Mouse (Mus musculus) cerebellum, postnatal 36 days (tissue): ENCODE results near the gene Ano1.

Experiments
- DNase-seq, 2 experiments: peaks; one replicate each; pipeline ENCODE4 v3.0.0; 2021 to 2022; ENCODE audit warnings: mixed read lengths in 2 of 2

The Ano1 gene

DNA sequence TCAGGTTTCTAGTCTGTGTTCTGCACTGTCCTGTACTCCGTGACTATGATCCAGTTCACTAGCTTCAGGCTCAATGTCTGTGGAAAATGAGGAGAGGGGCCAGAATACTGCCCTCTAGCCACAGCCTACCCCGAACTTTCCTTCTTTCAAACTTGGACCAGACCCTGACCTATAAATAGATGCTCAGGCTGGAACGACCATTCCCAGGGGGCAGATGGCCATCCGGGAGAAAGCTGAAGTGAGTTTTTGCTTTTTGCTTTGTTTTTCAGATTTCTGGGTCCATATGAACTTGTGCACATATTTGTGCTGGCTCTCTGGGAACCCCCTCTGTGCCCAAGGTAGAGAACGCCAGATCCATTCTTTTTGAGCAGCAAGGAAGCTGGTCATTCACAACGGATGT, 116.9 kb downstream of the Ano1 start:
- DNase-seq: no peak

DNA sequence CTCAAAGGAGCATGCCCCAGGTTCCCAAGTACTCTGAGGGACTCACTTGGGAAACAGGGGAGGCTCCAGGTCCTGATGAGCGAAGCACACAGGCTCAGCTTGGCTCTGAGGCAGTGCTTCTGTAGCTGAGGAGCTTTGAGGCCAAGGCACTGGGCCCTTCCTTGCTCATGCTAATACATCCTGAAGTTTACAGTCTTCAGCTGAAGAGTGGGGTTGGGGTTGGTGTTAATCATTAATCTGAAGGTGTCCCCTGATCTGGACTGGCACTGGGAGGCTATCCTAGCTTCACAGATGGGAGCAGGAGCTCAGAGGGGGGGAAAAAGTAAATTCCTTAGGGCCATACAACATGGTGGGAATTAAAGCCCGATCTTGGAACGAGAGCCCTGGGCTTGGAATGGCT, 117.3 kb downstream of the Ano1 start:
- no peak for DNase-seq

DNA sequence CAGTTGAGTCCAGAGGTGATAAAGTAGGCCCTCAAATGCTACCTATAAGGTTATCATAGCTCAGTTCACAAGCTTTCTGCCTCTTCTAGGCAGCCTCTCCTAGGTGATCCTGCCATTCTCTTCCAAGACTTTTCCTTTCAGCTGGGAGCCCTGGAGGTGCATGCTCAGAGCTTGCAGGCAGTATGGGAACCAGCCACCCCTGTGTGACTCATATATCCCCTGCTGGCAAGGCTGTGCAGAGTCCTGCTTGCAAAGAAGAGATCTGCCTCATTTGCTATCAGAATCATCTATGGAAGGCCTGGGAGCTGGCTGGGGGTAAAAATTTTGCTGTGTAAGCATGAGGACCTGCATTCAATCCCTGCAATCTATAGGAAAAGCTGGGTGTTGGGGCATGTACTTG, 119.5 kb downstream of the Ano1 start:
- DNase-seq: no peak

DNA sequence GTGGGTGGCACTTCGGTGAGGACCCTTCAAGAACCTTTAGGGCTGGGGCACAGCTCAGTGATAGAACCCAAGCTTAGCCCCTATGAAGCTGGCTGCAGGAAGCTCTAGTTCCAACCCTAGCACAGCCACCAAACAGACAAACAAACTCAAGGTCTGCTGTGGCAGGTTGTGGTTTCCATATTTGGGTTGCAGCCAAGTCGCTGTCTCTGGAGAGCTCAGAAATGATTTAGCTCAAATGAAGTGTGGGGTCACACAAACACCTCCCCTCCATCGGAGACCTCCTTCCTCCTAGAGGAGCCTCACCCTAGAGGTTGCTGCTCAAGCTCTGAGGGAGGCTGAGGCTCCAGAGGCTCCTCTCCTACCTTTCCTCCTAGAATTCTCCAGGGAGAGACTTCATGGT, 121.2 kb downstream of the Ano1 start:
- DNase-seq: no peak

DNA sequence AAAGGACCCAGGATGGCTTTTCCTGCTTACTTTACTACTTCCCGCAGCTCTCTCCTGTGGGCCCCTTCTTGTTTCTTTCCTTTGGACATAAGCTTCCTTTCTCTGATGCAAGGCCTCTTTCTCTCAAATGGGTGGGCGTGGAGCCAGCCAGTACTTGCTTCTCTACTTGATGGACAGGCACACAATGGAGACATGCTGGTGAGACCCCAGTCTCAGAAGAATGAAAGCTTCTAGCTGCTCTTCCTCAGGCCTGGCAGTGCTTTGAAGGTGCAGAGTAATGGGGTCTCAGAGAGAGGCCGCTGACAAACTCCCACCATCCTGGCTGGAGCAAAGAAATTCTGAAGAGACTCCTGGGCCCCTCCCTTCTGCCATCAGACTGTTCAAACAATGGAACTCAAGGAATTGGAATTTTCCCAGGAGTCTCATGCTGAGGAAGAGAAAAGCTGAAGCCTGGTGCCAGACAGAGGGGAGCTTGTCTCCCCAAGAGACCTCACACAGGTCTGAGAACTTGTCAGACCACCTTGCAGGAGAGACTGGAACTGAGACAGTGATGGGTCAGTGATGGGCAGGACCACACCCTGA, 123.3 kb downstream of the Ano1 start:
- DNase-seq: no peak

DNA sequence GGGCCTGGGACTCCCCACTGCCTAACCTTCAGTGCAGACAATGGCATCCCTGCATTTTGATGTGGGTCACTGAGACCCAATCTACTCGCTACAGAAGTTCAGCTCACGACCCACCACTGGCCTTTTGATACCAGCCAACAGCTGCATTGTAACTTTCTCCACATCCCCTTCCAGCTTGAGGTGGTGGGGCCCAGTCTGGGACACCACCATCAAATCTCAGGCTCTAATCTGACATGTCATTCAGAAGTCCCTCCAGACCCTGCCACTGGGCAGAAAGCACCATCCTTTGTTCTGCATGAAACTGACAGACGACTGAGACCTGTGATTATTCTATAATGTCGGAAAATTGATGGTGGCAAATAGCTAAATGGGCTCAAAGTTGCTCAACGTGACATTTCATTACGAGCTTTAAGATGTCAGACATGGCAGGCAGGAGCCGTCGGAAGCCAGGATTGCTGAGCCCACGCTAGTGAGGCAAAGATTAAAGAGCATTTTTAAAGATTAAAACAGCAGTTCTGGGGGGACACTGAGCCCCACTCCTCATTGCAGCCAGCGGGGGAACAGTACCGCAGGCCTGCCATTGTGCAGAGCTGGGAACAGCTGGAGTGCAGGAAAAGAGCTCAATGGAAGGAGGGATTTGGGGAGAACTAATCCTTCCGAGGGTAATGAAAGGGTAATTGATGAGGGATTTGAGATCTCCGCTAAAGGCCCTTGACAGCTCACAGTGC, 124.0 kb downstream of the Ano1 start:
- DNase-seq: no peak

DNA sequence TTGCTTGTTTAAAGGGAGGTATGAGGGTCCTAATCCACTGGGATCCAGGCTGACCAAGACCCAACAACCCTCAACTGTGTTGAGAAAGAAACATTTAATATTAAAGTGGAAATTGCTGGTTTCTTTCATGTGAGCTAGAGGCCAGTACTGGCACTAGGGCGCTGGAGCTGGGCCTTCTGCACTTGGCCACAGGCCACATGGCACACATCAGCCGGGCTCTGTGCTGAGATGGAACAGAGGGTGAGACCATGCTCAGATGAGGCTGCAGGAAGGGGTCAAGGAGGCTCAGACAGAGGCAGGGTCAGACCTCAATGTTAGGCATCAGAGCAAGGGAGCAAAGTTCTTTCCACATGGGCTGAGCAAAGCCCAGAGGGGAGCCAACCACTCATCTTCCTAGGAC, 125.7 kb downstream of the Ano1 start:
- no peak for DNase-seq

DNA sequence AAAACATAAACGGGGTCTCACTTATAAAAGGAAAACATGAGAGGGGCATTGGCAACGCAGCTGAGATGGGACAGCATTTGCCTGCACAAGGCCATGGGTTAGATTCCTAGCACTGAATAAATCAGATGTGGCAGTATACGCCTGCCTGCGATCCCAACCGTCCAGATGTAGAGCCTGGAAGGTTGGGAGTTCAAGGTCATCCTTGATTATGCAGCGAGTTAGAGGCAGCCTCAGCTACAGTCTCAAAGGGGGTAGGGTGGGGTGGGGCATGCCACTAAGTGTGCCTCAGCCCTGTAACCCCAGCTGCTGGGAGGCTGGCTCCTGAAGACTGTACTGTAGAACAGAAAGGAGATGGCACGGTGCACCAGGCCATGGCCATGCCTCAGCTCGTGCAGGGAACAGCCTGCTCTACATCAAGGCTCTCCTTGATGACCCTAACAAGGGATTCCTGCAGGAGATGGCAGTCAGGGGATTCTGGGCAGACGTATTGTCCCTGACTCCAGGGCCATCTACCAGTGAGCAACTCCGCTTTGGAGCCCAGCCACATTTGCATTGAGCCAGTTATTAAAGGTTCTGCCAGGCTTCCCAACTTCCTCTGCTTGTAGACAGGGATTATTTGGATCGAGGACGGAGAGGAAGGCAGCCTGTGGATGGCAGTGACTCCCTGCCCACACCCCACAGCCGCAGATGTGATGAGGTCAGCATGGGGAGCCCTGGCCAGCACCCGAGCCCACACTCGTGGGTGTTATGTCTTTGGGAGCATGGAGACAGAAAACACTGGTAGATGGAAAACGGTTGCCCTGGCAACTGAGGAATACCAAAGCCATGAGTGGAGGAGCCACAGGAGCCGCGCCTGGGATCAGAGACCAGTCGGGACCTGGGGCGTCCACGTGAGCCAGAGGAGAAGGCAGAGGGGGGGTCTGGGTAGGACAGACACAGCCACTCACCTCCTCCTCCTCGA, 130.8 kb downstream of the Ano1 start:
- DNase-seq: no peak

DNA sequence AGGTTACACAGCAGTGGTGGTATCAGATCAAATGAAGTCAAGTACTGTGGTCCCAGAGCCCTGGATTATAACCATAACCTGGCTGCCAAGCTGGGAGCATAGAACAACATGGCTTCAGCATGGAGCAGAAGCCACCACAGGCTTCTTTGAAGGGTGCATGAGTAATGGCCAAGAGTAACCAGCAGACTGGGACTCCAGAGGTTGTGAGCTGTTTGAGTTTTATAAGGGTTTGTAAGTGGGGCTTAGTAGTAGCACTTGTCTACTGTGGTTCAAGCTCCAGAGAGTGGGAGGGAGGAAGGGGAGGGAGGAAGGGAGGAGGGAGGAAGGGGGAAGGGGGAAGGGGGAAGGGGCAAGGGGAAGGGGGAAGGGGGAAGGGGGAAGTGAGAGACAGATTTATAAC, 131.5 kb downstream of the Ano1 start:
- no peak for DNase-seq

DNA sequence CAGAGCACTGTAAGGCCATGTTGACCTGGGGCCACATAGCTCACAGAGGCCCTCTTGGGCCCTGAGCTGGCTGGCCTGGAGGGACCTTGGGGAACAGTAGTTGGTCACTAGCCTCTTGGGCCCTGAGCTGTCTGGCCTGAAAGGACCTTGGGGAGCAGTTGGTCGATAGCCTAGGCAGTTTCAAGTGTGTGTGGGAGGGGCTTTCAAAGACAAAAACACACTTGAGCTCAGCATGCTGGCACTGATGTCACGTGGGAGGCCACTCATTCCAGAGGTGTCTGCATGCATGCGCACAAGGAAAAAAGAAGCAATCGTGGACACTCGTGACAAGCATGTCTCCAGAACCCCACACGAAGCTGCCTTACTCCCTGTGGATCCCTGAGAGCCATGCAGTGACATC, 136.4 kb downstream of the Ano1 start:
- DNase-seq: no peak

DNA sequence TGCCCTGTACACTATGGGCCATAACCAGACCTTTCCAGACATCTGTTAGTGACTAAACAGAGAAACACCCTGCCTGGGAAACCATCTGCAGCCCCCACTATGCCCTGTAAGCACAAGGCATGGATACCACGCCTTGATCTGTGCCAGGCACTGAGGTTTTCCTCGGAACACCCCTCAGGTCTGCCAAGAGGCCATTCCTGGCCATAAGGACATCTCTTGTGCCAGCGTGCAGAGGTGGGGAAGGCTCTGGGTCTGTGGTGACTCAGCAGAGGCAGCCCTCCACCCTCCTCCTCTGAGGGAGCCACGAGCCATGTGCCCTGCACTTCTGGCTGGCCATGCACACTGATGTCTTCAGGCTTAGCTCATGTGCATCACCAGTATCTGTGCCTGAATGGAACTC, 138.9 kb downstream of the Ano1 start:
- no peak for DNase-seq

DNA sequence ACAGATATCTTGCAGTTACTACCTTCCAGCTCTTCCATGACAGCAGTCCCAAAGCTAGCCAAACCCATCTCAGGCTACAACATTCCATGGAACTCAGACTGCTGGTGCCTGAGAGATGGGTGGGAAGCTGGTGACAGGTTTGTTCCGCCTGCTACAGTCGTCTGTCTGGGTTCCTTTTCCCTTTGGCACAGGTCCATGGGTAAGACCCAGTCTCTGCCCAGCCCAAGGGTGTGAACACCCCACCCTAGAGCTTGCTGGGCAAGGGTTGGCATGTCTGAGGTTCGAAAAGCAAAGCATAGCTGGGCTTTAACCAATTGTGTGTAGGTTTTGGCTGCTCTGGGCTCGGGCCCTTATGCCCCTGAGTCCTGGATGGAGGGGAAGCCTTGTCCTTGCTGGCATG, 139.4 kb downstream of the Ano1 start:
- no peak for DNase-seq

DNA sequence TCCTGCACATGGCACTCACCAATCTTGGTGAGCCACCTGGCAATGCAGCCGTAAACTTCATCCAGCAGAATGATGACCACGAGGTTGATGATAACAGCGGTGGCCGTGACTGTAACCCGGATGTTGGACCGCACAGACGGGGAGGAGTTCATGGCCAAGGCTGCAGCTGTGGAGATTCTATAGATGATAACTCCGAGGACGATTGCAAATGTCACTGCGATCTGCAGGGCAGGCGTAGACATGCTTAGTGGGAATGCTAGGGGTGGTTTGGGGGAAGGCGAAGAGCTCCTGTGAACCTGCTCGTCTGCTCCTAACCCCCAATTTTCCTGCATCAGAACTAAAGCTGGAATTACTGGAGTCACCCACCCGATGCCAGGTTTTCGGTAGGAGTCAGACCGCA, 140.2 kb downstream of the Ano1 start:
- no peak for DNase-seq

DNA sequence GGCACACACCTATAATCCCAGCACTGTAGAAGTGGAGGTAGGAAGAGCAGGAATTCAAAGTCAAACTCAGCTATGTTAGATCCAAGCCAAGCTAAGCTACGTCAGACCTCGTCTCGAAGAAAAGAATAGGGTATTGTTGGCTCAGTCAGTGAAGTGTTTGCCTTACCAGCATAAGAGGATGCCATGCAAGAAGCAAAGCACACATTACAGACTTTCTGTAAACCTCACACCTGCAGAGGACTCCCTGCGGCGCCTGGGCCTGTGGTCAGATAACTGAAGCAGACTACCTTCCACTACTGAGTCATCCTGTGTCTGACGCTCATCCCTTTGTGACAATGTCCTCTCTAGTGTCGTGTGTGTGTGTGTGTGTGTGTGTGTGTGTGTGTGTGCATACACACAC, 142.2 kb downstream of the Ano1 start:
- no peak for DNase-seq

DNA sequence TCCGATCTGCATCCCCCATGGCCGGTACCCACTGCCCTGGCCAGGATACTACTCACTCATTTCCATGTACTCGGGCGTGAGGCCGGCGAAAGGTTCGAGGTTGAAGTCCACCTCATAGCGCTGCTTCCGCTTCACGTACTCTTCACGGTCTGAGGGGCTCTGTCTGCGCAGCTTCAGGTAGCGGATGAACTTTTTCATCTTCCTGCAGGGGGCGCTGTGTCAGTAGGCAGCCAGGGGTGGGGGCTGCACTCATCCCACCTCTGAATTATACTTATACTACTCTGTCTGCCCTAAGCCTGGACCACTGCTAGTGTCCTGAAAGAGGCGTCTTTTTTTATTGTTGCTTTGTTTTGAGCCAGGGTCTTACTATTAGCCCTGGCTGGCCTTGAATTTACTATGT, 143.9 kb downstream of the Ano1 start:
- DNase-seq: no peak

DNA sequence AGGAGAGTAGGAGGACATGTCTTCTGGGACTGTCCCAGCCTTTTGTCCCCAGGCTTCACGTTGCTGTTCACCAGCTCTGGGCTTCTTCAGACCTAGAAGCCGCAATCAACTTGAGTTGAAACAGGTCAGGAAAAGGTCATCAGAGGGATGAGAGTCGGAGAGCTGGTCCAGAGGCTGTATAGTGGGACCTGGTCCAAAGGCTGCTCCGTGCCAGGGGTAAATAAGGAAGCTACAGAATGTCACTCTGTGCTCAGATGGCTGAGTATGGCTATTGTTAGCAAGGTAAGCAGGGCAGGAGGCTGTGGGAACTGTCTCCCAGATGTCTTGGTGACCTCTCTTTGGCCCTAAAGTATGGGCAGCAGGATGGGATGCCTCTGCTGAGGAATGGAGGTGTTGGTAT, 147.0 kb downstream of the Ano1 start:
- DNase-seq: no peak

DNA sequence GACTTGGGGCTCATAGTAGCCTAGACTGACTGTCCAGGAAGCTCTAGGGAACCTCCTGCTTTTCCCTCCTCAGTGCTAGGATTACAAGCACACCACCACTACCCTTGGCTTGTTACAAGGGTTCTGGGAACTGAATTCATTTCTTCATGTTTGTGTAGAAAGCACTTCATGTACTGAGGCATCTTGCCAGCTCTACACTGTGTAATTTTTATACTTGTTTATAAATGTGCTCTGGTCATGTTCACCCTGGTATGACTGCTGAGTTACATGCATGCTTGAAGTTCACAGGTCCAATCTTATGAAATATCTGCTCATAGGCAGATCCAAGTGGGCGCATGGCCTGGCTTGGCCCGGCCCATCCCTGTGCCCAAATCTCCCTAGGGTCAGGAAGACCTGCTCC, 147.5 kb downstream of the Ano1 start:
- DNase-seq: no peak

DNA sequence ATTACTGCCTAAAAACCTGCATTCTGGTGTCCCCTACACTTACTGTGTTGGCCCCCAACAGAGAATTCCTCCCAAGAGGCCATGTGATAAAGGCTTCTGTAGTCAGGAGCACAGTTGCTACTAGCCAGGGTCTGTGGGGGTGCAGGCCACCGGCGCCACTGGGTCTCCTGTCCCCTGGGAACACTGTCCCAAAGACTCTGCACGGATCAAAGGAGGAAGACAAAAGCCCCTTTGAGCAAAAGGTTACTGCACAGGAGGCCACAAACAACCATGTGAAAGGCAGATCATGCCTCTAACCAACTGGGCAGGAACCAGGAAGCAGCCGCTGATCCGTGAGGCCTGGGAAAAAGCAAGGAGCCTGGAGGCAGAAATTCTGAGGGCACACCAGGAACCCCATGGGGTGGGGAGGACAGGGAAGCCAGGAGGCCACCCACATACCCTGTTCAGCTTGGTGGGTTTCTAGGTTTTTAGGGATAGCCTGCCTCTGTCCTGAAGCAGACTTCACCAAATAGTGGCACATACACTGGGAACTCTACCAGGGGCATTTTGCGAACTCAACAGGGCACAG, 151.4 kb downstream of the Ano1 start:
- no peak for DNase-seq

DNA sequence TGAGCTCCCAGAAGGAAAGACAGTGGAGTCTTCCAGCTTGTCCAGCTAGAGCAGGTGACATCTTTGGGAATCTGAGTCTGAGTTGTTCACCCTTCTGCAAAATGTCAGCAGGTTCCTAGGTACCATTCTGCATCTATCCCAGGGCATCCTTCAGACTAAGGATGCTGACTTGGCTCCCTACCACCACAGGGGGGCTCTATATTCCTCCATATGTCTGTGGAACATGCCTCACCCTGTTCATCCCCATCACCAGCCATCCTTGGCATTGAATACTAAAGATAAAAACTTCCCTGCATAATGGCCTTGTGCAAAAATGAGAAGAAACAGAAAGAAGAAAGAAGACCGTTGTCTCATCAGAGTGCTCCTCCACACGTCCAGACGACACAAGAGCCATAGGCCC, 162.3 kb downstream of the Ano1 start:
- DNase-seq: no peak

DNA sequence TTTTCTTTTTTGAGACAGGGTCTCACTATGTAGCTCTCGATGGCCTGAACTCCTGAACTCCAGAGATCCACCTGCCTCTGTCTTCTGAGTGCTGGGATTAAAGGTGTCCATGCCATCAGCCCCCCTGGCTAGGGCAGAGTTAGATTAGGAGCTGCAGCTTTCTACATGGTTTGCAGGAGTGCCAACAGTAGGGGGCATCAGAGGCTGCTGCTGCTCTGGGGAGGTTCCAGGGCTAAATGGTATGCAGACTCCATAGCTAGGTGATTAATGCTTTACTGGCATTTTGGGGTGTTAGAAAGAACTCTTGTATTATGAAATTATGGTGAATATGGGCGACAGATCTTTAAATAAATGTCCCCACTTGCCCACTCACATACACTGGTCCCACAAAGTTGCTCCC, 164.5 kb downstream of the Ano1 start:
- peak; percentile 24 to 35 for DNase-seq

DNA sequence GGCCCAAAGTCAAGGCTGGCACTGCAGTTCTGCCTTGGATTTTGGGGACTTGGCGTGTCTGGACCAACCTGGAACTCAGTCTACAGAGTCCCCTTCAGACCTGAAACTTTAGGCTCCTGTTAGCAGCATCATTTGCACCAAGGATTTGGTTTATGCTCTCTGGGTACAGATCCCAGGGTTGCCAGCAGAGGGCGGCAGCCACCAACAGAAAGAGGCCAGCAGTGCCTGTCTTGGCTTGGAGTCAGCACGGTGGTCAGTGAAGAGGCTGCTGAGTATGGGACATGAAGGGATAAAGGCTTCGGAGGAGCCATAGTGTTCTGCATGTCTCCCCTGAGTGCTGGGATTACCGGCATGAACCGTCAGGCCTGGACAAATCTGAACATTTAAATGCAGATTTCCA, 166.1 kb downstream of the Ano1 start:
- peak; percentile 66 to 72 for DNase-seq

DNA sequence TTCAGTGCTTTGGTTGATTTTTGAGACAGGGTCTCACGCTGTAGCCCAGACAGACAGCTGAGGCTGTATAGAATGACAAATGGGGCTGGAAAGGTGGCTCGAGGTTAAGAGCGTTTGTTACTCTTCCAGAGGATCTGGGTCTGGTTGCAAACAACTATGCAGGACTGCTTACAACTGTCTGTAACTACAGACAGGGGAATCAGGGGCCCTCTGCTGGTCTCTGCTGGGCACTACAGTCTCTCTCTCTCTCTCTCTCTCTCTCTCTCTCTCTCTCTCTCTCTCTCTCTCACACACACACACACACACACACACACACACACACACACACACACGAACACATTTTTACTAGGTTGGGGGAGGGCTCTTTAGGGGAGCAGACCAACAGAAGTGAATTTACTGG, 168.2 kb downstream of the Ano1 start:
- DNase-seq: peak; percentile 45 to 56

DNA sequence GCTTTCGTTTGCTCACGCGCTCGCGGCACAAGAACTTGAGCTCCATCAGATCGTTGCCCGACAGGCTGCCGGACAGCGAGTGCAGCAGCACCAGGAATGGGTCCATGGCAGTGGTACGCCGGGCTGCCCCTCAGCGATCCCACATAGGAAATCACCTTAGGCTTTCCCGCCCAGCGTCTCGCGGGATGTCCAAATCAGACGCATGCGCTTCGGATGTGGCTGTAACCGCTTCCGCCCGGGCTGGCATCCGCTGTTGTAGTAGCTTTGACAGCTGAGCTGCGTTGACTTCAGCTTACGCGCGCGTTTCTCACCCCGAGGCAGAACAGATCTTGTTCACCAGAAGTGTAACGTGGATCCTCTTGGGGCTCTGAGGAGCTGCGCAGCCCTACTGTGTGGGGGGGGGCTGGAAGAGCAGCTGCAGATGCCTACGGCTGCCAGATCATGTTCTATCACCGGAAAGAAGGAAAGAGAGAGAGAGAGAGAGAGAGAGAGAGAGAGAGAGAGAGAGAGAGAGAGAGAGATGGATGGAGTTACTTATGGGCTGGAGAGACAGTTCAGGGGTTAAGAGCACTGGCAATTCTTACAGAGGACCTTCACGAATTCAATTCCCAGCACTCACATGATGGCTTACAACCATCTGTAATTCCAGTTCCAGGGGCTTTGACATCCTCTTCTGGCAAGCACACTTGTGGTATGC, 169.3 kb downstream of the Ano1 start, which contains the start of gene Fadd:
Gene Fadd, minus strand, starts transcription at position 180 of the 697 bp plus-strand sequence.
- DNase-seq: peak; percentile 94
